Mouse (Mus musculus): Measurements from ENCODE around the gene Stum.
"Not testable (repeated sequence)": the region's sequence is repeated elsewhere in the genome, so short reads cannot be mapped to it uniquely, and the experiment has no call there.

The Stum gene

DNA sequence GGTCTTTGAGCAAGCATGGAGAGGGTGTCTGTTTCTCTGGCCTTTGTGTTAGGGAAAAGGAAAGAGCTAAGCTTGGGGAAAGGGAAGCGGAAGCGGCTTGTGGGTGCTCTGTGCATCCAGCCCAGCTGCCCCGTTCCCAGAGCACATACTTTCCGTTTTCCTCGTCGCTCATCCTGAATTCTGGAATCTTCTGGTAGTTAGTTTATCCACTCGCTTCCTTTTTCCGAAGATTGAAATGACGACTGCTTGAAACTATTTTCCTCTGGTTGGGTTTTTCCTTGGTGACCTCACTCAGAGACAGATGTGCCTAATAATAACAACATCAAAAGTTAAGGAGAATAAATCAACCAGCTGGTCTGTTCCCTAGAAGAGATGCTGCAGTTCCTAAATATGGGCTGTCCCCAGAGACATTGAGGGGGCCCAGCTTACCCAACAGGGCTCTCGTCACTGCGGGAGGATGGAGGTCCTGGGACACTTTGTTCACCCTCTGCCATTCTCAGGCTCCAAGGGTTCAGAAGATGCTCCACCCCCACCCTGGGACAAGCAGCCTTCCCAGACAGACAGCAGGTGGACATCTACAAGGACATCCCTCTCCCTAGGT, 80.7 kb downstream of the Stum start:
- DNase-seq = no peak

DNA sequence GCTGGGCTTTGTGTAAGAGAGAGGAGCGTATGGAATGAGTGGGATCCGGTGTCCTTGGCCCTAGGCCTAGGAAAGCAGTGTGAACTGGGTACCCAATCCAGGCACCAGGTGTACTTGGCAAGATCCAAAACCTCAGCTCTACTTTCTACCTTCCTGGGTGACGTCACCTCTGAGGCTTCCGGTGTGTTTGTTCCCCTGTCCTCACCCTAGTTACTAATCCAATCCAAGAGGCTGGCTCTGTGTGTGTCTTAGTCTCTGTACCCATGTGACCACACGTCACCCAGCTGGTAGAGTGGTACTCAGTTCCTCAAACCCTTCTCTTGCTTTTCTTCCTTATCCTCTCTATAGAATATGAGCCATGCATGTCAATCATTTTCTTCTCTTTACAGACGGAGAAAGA, 81.6 kb downstream of the Stum start:
- DNase-seq = no peak

GRCm38 (mm10) chr1:180400691-180401455, 82.4 kb downstream of the Stum start:
- DNase-seq = no peak

DNA sequence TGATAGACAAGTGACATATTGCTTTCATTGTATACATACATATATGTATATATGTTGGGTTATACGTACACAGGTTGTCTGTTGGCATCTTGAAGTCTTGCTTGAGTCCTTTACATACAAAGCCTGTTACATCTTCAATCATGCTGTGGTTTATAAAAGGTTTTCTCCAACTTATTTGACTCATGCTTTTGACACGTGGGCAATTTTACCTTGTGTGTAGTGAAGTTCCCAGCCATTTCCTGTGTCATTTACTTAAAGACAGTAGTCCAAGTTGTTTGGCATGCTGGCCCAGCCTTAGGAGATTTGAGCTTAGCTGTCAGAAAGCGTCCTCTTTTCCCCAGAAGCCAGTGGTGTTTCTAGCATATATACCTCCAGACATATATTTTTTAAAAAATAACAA, 84.9 kb downstream of the Stum start:
- no peak for DNase-seq

DNA sequence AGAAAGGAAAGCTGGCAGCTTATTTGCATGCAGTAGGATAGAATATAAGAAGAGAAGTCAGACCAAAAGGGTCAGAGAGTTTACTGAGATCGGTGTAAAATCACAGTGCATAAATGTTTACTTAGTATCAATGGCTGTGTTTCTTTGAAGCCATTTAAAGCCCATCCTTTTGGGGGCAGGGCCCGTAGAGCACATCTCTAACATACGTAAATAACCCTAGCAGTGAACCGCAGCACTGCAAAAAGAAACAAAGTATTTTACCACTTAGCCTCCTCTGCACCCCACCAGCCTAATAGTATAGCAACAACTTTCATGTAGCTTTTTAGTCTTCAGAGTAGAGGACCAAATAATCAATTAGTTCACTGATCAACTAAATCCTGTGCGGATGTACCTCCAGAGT, 85.6 kb downstream of the Stum start:
- DNase-seq = no peak

GRCm38 (mm10) chr1:180393873-180394272, 89.4 kb downstream of the Stum start:
- no peak for DNase-seq

DNA sequence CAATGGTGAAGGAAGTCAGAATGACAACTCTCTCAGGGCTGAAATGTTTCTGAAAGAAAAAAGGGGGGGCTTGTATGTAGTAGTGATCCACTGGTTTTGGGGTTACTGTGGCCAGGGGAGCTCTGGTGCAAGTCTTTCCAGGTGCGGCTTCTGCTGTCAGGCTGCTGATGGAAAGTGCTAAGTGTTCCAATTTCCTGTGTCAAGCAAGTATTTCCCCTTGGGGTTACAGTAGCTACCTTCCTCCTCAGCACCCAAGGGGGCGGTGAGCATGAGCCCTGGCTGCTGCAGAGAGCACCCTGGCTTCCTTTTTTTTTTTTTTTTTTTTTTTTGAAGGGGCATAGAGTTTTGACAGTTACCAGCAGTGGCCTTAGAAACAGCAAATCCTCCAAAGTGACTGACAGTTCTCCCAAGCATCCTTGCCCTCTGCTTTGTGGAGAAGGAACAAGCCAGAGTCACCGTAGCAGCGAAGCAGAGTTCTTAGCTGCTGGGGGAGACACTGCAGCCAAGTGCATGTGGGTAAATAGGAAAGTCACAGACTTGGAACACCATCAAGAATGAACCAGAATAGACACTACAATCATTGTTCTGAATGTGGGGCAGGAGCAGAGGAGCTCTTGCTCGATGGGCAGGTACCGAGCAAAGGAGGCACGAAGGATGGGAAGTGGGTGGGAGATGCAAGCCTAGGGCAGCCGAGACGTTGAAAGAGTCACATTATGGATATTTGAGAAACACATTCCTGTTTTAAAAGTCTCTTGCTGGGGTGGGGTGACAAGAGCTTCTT, 90.1 kb downstream of the Stum start:
- no peak for DNase-seq

GRCm38 (mm10) chr1:180392137-180392798, 91.0 kb downstream of the Stum start:
- DNase-seq = no peak

DNA sequence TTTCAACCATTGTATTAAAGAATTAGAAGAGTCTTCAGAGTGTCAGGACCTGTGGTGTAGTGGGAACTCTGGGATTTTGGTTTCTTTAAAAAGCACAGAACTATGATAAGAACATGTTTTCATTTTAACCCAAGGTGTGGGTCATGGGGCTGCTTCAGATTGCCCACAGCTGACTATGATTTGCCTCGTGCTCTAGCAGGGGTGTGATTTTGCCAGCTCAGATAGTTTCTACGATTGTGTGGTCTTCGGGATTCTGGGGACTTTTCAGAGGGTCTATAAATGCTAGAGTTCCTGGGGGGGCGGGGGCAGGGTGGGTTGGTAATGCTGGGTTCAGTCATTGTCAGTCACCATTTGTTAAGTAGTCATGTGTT, 91.7 kb downstream of the Stum start:
- no peak for DNase-seq

GRCm38 (mm10) chr1:180390746-180391574, 92.3 kb downstream of the Stum start:
- no peak for DNase-seq

GRCm38 (mm10) chr1:180390321-180390731, 93.0 kb downstream of the Stum start:
- DNase-seq = peak; percentile 45

- DNase-seq = not testable (repeated sequence)
Observed at GRCm38 (mm10) chr1:180389213-180389760, 94.0 kb downstream of the Stum start.

DNA sequence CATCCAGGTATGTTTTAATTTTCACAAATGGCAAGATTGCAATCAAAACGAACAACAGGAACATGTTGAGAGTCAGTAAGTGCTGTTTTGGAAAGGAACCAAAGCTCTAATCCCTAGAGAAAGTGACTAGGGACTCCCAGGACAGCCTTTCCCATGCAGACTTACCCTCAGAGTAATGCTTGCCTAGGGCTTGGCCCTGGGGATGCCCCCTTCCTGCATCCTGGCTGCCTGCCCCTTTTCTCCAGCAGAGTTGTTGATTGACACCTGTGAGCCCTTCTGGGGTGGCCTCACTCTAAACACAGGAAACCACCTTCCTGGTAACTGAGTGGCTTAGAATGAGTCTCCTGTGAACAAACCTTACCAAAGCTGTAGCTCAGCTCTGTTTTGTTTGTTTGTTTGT, 94.8 kb downstream of the Stum start:
- DNase-seq = no peak

- DNase-seq = no peak
Observed at GRCm38 (mm10) chr1:180387750-180388480, 95.4 kb downstream of the Stum start.

GRCm38 (mm10) chr1:180386951-180387749, 96.2 kb downstream of the Stum start:
- DNase-seq = peak; percentile 99

GRCm38 (mm10) chr1:180385308-180385707, 98.0 kb downstream of the Stum start:
- no peak for DNase-seq

DNA sequence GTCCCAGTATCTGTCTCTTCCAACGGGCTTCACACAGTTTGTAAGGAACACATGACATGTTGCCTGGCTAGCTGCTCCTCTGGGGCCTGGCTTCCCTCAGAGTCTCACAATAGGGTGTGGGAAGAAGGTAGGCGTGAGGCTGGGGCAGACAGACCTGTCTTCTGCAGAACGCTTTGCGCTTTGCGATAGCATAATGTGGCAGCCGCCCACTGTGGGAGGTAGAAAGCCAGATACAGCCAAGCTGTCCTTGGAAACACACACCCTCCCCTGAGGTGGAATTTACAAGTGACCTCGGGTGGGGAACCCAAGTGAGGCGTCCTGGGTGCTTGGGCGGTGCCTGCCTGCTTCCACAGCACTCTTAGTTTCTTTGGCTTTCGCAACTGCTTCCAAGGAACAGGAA, 98.8 kb downstream of the Stum start:
- DNase-seq = peak; percentile 50

DNA sequence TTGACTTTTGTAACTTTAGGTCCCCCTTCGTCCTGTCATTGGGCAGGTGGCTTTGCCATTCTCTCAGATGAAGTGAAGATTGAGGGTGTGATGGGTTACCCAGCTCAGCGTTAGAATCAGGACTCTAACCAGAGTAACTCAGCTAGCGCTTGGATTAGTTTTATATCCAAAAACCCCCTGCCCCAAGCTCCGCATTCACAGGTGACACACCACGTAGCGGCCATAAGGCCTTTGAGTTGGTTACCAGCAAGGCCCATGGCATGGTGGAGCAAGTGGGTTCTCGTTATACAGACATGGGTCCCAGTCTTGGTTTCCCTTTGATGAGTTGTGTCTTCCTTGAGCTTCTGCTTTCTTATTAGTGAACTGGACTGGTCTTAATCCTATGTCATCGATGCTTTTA, 99.4 kb downstream of the Stum start:
- no peak for DNase-seq

All from lung, postnatal 14 days (tissue).